Mouse (Mus musculus) NIH3T3 (cell line): ENCODE results near the gene Stum.

ENCODE experiments used
- DNase-seq: peaks from one replicate; pipeline ENCODE4 v3.0.0-alpha.2; 2012; ENCODE audit warnings: low read depth

The Stum gene

DNA sequence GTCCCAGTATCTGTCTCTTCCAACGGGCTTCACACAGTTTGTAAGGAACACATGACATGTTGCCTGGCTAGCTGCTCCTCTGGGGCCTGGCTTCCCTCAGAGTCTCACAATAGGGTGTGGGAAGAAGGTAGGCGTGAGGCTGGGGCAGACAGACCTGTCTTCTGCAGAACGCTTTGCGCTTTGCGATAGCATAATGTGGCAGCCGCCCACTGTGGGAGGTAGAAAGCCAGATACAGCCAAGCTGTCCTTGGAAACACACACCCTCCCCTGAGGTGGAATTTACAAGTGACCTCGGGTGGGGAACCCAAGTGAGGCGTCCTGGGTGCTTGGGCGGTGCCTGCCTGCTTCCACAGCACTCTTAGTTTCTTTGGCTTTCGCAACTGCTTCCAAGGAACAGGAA is 98.8 kb downstream of the Stum start:
- no peak for DNase-seq

DNA sequence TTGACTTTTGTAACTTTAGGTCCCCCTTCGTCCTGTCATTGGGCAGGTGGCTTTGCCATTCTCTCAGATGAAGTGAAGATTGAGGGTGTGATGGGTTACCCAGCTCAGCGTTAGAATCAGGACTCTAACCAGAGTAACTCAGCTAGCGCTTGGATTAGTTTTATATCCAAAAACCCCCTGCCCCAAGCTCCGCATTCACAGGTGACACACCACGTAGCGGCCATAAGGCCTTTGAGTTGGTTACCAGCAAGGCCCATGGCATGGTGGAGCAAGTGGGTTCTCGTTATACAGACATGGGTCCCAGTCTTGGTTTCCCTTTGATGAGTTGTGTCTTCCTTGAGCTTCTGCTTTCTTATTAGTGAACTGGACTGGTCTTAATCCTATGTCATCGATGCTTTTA is 99.4 kb downstream of the Stum start:
- DNase-seq: no peak
